Mouse (Mus musculus) CD4-positive, CD25-positive, alpha-beta regulatory T cell, adult 4 months (primary cell): Measurements from ENCODE around the gene Pxmp4. TPM values are rescaled to one million over a fixed set of nuclear protein-coding genes. Genes with fewer than 3 reads are reported as not detected.

Experiments
- ATAC-seq: one replicate; pipeline ENCODE4 v1.8.0; 2017
- polyA plus RNA-seq, 2 experiments: library from polyadenylated mRNA; unstranded; fragments of 100-300 nt; shearing (Covaris generic); gene quantifications; one replicate each; pipeline ENCODE4 v1.2.1; 2017

Gene Pxmp4
- polyA plus RNA-seq, result 10 to 100 TPM; 15.4 to 20.9 TPM

GRCm38 (mm10) chr2:154603638-154604153 lies at the start of gene Pxmp4:
Pxmp4 (minus strand) TSS chr2:154603708.
- ATAC-seq, result peak; percentile 97

GRCm38 (mm10) chr2:154651363-154651762 lies 47.9 kb upstream of the Pxmp4 start, which contains the start of gene Chmp4b:
Chmp4b (plus strand) TSS chr2:154651705.
- ATAC-seq, result no peak

DNA sequence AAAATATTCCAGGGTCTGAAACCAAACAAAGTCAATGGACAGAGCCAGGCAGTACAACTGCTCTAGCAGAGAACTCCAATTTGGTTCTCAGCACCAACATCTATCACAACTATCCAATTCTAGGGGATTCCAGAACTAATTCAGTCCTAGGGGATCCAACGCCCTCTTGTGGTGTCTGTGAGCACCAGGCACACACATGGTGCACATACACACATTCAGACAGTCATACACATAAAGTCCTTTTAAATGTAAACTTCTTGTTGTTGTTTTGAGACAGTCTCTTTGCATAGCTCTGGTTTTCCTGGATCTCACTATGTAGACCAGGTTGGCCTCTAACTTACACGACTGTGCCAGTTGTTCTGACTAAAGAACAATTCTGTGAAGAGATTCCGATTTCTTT lies 46.9 kb upstream of the Pxmp4 start:
- no peak for ATAC-seq

DNA sequence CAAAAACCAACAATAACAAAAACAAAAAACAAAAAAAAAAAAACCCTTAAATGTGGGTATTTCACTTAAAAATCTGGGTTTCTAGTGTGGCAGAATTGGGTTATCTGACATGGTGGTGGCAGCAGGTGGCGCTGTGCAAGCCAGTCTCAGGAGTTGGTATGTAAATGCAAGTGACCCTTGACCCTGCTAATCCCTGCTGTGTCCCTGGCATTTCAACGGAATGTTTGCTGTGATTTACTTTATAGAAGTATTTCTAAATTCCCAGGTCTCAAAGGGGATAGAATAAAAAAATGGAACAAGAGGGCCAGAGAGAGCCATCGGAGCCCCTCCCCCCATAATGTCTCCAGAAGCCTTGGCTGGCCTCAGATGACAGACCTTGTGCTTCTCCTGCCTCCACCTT lies 44.6 kb upstream of the Pxmp4 start:
- no peak for ATAC-seq

GRCm38 (mm10) chr2:154646634-154647033 lies 43.1 kb upstream of the Pxmp4 start:
- no peak for ATAC-seq

DNA sequence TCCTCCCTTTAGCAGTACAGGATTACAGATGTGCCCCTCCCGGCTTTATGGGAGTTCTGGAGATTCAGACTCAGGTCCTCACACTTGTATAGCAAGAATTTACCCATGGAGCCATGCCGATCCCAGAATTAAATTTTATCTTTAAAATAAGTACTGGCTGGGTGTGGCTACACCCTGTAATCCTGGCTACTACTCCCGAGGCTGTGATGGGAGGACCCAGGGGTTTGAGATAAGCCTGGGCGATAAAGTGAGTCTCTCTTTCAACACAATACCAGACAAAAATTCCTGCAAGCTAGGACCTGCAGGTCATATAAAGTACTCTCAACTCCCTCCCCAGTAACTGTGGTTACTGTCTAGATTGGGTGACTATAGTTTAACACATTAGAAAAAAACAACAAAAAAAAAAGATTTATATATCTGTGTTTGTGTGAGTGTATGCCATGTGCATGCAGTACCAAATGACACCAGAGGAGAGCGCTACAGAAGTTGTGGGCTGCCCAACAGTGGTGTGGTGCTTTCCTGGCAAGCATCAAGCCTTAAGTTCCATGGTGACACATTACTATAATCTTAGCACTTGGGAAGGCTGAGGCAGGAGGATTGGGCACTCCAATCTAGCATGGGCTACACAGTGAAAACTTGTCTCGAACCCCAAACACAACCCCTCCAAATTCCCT lies 39.3 kb upstream of the Pxmp4 start:
- no peak for ATAC-seq

- ATAC-seq, result no peak
These were observed 38.5 kb upstream of the Pxmp4 start for GRCm38 (mm10) chr2:154642005-154642459.

DNA sequence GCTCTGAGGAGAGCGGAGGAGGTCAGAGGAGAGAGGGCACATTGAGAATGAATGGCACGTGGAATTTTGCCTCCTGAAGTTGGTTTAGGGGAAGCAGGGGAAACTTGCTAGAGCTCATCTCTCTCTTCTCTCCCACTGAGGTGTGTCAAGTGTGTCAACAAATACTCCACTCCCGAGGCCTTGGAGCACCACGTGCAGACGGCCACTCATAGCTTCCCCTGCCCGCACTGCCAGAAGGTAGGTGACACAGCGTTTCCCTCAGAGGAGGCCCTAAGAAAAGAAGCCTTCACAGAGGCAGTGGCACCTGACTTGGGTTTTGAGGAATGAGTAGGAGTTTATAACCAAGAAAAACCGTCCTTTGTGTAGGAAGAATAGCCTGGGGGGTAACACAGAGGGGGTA lies 37.7 kb upstream of the Pxmp4 start:
- no peak for ATAC-seq

GRCm38 (mm10) chr2:154639115-154639514 lies 35.6 kb upstream of the Pxmp4 start:
- no peak for ATAC-seq

DNA sequence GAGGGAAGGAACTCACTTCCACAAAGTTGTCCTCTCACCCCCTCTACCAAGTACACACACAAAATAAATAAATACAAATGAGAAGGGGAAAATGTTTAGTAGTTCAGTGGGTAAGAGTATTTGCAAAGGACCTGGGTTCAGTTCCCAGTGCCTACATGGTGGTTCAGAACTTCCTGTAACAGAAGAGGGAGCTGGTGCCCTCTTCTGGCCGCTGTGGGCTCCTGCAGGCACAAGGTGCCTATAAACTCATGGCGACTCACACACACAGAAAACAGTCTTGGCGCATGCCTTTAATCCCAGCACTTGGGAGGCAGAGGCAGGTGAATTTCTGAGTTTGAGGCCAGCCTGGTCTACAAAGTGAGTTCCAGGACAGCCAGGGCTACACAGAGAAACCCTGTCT lies 35.0 kb upstream of the Pxmp4 start:
- no peak for ATAC-seq

DNA sequence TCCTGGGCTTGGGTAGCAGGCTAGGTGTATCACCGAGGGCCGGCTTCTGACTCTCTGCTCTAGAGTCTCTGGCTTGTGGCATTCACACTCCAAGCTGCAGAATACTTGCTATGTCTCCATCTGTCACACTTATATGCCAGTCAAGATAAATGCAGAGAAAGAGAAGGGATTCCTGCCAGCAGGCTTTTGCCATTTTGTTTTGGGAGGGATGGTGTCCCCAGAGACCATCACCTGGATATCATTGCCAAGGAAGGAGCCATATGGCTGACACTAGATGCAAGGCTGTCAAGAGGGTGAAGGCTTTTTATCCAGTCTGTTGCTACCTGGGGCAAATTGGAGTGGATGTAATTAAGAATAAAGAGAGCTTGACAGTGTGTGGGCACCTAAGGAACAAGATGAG lies 32.3 kb upstream of the Pxmp4 start:
- no peak for ATAC-seq

- no peak for ATAC-seq
These were observed 30.6 kb upstream of the Pxmp4 start for GRCm38 (mm10) chr2:154633876-154634644.

GRCm38 (mm10) chr2:154633039-154633742 lies 29.7 kb upstream of the Pxmp4 start:
- ATAC-seq, result no peak

GRCm38 (mm10) chr2:154632203-154632780 lies 28.8 kb upstream of the Pxmp4 start:
- ATAC-seq, result no peak

GRCm38 (mm10) chr2:154630531-154630930 lies 27.0 kb upstream of the Pxmp4 start:
- no peak for ATAC-seq

- no peak for ATAC-seq
These were observed 20.6 kb upstream of the Pxmp4 start for GRCm38 (mm10) chr2:154624137-154624536.

DNA sequence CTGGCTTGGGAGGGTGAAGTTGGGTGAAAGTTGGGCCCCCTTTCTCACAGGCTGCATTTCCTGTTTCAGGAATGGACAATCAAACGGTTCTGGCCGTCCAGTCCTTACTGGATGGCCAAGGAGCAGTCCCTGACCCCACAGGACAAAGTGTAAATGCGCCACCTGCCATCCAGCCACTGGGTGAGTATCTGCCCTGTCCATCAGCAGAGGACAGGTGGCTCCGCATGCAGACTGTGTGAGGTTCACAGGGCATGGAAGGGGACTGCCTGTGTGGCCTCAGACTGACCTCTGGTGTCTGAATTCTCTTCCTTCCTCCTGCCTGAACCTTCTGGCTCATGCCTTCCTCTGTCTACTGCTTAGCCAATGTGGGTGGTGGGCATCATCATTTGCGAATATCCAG lies 18.2 kb upstream of the Pxmp4 start:
- ATAC-seq, result no peak

DNA sequence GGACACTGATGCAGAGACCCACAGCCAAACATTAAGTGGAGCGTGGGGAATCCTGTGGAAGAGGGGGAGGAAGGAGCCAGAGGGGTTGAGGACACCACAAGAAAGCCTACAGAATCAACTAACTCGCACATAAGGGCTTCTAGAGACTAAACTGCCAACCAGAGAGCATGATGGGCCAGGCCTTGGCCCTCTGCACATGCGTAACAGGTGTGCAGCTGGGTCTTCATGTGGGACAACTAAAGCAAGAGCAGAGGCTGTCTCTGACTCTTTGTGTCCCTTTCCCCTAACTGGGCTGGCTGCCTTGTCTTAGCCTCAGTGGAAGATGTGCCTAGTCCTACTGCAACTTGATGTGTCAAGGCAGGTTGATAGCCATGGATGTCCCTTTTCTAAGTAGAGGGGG lies 13.6 kb upstream of the Pxmp4 start:
- no peak for ATAC-seq

- ATAC-seq, result peak; percentile 50
These were observed 12.2 kb upstream of the Pxmp4 start for GRCm38 (mm10) chr2:154615674-154616073.

DNA sequence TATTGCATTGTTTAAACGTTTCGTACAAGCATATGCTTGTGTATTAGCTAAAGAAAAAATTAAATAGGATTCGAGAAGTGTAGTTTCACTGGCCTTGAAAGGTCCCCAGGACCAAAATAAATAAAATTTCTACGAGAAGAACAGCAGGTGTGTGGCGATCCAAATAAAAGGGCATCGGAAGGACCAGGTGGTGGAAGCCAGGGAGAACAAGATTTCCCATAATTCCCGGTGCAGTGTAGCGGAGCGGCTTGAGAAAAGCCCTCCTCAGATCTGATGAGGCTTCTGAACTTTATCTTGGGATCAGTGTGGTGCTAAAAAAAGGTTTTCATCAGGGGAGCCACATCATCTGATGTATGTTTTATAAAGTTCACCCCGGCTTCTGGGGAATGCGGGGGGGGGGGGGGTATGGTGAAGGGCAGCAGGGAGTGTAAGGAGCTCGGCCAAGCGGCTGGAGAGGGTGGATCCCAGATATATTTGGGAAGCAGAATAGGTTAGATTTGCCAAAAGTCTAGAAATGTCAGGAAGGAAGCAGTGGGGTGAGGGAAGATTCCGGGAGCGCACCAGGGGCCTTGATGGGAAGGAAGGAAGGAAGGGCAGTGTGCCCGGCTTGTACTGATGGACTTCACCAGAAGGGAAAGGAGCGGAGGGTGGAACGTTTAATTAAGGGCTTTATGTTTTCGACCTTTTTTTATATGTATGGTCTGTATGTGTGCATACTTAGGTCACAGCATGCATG lies 11.5 kb upstream of the Pxmp4 start:
- no peak for ATAC-seq

GRCm38 (mm10) chr2:154613118-154614115 lies 9.9 kb upstream of the Pxmp4 start, which contains the start of the genes Zfp341 and 4930519P11Rik:
Zfp341 (plus strand) TSS chr2:154613297.
4930519P11Rik (minus strand) TSS chr2:154613437.
- peak; percentile 77 for ATAC-seq
